Mouse (Mus musculus): Measurements from ENCODE around the gene Igfn1. TPM values are rescaled to one million over a fixed set of nuclear protein-coding genes. Genes with fewer than 3 reads are reported as not detected.

Igfn1 gene
- polyA plus RNA-seq, 1 experiment, result 7.1 TPM

DNA sequence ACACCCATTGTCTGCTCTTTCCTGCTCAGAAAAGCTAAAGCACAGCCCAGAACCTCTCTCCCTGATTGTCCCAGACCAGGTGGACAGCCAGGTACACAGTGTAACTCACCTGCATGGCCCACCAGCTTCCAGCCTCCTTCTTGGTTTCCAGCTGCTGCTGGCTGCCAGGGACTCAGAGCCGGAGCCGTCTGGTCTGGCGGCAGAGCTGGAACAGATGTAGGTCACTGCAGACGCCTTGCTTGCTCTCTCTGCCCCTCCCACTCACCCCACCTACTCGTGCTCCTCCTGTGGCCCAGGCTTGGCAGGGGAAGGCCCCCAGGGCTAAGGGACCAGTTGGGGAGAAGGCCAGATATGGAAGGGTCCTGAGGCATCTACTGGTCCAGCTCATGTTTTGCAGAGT lies 22.0 kb downstream of the Igfn1 start:
- TF ChIP-seq POLR2A (IDR thresholded peaks at IDR 0.05; ENCODE audit: insufficient read length, low read depth) (no peak), SRF (IDR thresholded peaks at IDR 0.05; ENCODE audit: control insufficient read depth, insufficient read length, low read depth) (no peak), E2F4 (IDR thresholded peaks at IDR 0.05; ENCODE audit: insufficient read depth) (no peak), REST (IDR thresholded peaks at IDR 0.05; ENCODE audit: insufficient read depth, insufficient read length) (no peak), TCF12 (IDR thresholded peaks at IDR 0.05; ENCODE audit: insufficient read depth, poor library complexity, severe bottlenecking) (no peak), CEBPB (IDR thresholded peaks at IDR 0.05; ENCODE audit: insufficient read depth, poor library complexity, severe bottlenecking) (no peak), TCF3 (IDR thresholded peaks at IDR 0.05; ENCODE audit: insufficient read length, low read depth) (no peak), MYOD1 (IDR thresholded peaks at IDR 0.05; ENCODE audit: control insufficient read depth in 1 of 3, insufficient read length in 2 of 3, low read depth in 2 of 3) (no peak), USF1 (IDR thresholded peaks at IDR 0.05; ENCODE audit: low read depth) (no peak), POLR2AphosphoS2 (IDR thresholded peaks at IDR 0.05; ENCODE audit: insufficient read length, low read depth) (no peak), MYOG (IDR thresholded peaks at IDR 0.05; ENCODE audit: control insufficient read depth in 1 of 3, insufficient read depth in 1 of 3, insufficient read length in 2 of 3, low read depth in 2 of 3) (no peak), MAX (IDR thresholded peaks at IDR 0.05; ENCODE audit: low read depth) (no peak)
- H3K36me3 ChIP-seq (ENCODE audit: control insufficient read depth, insufficient read depth), result no peaks in the 10 kb centered on the region
- H3ac ChIP-seq (ENCODE audit: control insufficient read depth, insufficient read length), result no peak overlapping the region
- no peaks in the 10 kb centered on the region for H3K79me2 ChIP-seq (ENCODE audit: control insufficient read depth, insufficient read depth)
- no peak overlapping the region for H3K4me2 ChIP-seq (ENCODE audit: low read depth)
- H3K4me3 ChIP-seq, result no peak overlapping the region
- peaks cover 12% of the 10 kb centered on the region for H3K27me3 ChIP-seq (ENCODE audit: control insufficient read depth, insufficient read depth, insufficient read length)

DNA sequence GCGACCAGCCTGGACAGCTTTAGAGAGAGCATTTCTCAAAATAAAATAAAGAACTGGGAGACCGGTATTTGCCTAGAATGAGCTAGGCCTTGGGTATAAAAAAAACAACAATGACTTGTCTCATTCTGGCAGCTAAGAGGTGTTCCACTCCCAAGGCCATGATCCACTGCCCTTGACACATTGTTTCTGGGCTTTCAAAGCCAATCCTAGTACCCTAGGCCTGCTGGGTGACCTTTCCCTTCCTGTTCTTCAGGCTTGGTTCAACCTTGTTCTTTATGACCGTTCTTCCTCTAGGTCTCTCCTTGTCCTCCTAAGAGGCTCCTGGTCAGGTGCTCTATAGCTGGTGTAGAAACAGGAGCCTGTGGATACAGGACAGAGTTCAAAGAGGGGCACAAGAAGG lies 33.6 kb downstream of the Igfn1 start:
- H3K4me3 ChIP-seq, result no peak overlapping the region
- H3ac ChIP-seq (ENCODE audit: control insufficient read depth, insufficient read length), result no peak overlapping the region
- no peaks in the 10 kb centered on the region for H3K36me3 ChIP-seq (ENCODE audit: control insufficient read depth, insufficient read depth)
- no peak overlapping the region for H3K4me2 ChIP-seq (ENCODE audit: low read depth)
- peaks cover 9% of the 10 kb centered on the region for H3K27me3 ChIP-seq (ENCODE audit: control insufficient read depth, insufficient read depth, insufficient read length)
- no peaks in the 10 kb centered on the region for H3K79me2 ChIP-seq (ENCODE audit: control insufficient read depth, insufficient read depth)
- TF ChIP-seq SRF (IDR thresholded peaks at IDR 0.05; ENCODE audit: control insufficient read depth, insufficient read length, low read depth) (no peak), REST (IDR thresholded peaks at IDR 0.05; ENCODE audit: insufficient read depth, insufficient read length) (no peak), E2F4 (IDR thresholded peaks at IDR 0.05; ENCODE audit: insufficient read depth) (no peak), MYOG (IDR thresholded peaks at IDR 0.05; ENCODE audit: control insufficient read depth in 1 of 3, insufficient read depth in 1 of 3, insufficient read length in 2 of 3, low read depth in 2 of 3) (no peak), USF1 (IDR thresholded peaks at IDR 0.05; ENCODE audit: low read depth) (no peak), POLR2AphosphoS2 (IDR thresholded peaks at IDR 0.05; ENCODE audit: insufficient read length, low read depth) (no peak), CEBPB (IDR thresholded peaks at IDR 0.05; ENCODE audit: insufficient read depth, poor library complexity, severe bottlenecking) (no peak), TCF3 (IDR thresholded peaks at IDR 0.05; ENCODE audit: insufficient read length, low read depth) (no peak), TCF12 (IDR thresholded peaks at IDR 0.05; ENCODE audit: insufficient read depth, poor library complexity, severe bottlenecking) (no peak), MYOD1 (IDR thresholded peaks at IDR 0.05; ENCODE audit: control insufficient read depth in 1 of 3, insufficient read length in 2 of 3, low read depth in 2 of 3) (no peak)

DNA sequence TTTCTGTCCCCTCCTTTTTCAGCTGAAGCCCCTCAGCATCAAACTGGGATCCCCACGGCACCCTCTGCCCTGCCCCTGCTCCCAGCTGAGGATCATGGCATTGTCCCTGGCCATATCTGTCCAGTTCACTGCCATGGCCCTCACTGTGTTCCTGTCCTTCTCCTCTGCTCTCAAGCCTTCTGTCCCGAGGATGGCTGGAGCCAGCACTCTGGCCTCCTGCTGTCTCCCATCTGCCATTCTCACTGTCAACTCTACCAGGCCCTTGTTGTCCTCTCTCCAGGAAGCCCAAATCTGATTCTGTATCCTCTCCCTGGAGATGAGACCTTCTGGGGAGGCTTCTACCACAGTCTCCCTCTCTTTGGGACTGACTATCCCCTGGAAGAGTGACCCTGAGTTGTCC lies 35.7 kb downstream of the Igfn1 start:
- Histone ChIP-seq H3K27me3 (ENCODE audit: control insufficient read depth, insufficient read depth, insufficient read length) (peaks cover 2% of the 10 kb centered on the region), H3K36me3 (ENCODE audit: control insufficient read depth, insufficient read depth) (no peaks in the 10 kb centered on the region), H3K4me2 (ENCODE audit: low read depth) (no peak overlapping the region), H3K79me2 (ENCODE audit: control insufficient read depth, insufficient read depth) (no peaks in the 10 kb centered on the region), H3K4me3 (no peak overlapping the region), H3ac (ENCODE audit: control insufficient read depth, insufficient read length) (no peak overlapping the region)
- no peak for TF ChIP-seq TCF12 (IDR thresholded peaks at IDR 0.05; ENCODE audit: insufficient read depth, poor library complexity, severe bottlenecking)
- TF ChIP-seq MYOG (IDR thresholded peaks at IDR 0.05; ENCODE audit: control insufficient read depth in 1 of 3, insufficient read depth in 1 of 3, insufficient read length in 2 of 3, low read depth in 2 of 3), result no peak
- no peak for TF ChIP-seq CEBPB (IDR thresholded peaks at IDR 0.05; ENCODE audit: insufficient read depth, poor library complexity, severe bottlenecking)
- TF ChIP-seq POLR2AphosphoS2 (IDR thresholded peaks at IDR 0.05; ENCODE audit: insufficient read length, low read depth), result no peak
- no peak for TF ChIP-seq SRF (IDR thresholded peaks at IDR 0.05; ENCODE audit: control insufficient read depth, insufficient read length, low read depth)
- TF ChIP-seq E2F4 (IDR thresholded peaks at IDR 0.05; ENCODE audit: insufficient read depth), result no peak

- H3K36me3 ChIP-seq (ENCODE audit: control insufficient read depth, insufficient read depth), result no peaks in the 10 kb centered on the region
- H3K4me2 ChIP-seq (ENCODE audit: low read depth), result no peak overlapping the region
- H3ac ChIP-seq (ENCODE audit: control insufficient read depth, insufficient read length), result no peak overlapping the region
- no peak overlapping the region for H3K4me3 ChIP-seq
- TF ChIP-seq POLR2A (IDR thresholded peaks at IDR 0.05; ENCODE audit: insufficient read length, low read depth), result no peak
- no peak for TF ChIP-seq TCF3 (IDR thresholded peaks at IDR 0.05; ENCODE audit: insufficient read length, low read depth)
- no peak for TF ChIP-seq REST (IDR thresholded peaks at IDR 0.05; ENCODE audit: insufficient read depth, insufficient read length)
- no peak for TF ChIP-seq E2F4 (IDR thresholded peaks at IDR 0.05; ENCODE audit: insufficient read depth)
- no peak for TF ChIP-seq MYOG (IDR thresholded peaks at IDR 0.05; ENCODE audit: control insufficient read depth in 1 of 3, insufficient read depth in 1 of 3, insufficient read length in 2 of 3, low read depth in 2 of 3)
- TF ChIP-seq MYOD1 (IDR thresholded peaks at IDR 0.05; ENCODE audit: control insufficient read depth in 1 of 3, insufficient read length in 2 of 3, low read depth in 2 of 3), result no peak
- TF ChIP-seq CEBPB (IDR thresholded peaks at IDR 0.05; ENCODE audit: insufficient read depth, poor library complexity, severe bottlenecking), result no peak
- peaks cover 10% of the 10 kb centered on the region for H3K27me3 ChIP-seq (ENCODE audit: control insufficient read depth, insufficient read depth, insufficient read length)
- H3K79me2 ChIP-seq (ENCODE audit: control insufficient read depth, insufficient read depth), result no peaks in the 10 kb centered on the region
Observed at GRCm38 (mm10) chr1:135967739-135968138, 38.4 kb downstream of the Igfn1 start.

DNA sequence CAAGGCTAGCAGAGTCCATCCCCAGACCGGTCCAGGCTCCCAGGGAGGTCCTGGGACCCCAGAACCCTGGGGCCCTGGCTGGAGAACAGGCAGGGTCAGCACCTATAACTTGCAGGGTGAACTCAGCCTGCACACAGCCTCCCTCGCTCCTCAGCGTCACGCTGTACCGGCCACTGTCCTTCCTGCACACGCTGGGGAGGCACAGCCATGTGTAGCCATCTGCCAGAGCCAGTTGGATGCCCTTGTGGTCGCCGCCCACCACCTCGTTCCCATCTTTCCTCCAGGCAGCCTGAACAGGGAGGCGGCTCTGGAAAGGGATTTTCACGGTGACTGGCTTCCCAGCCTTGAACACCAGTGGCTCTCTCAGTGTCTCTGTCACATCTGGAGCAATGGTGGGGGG lies 41.6 kb downstream of the Igfn1 start:
- Histone ChIP-seq H3K79me2 (ENCODE audit: control insufficient read depth, insufficient read depth) (no peaks in the 10 kb centered on the region), H3K36me3 (ENCODE audit: control insufficient read depth, insufficient read depth) (no peaks in the 10 kb centered on the region), H3K4me2 (ENCODE audit: low read depth) (no peak overlapping the region), H3K27me3 (ENCODE audit: control insufficient read depth, insufficient read depth, insufficient read length) (peaks cover 25% of the 10 kb centered on the region), H3K4me3 (no peak overlapping the region), H3ac (ENCODE audit: control insufficient read depth, insufficient read length) (no peak overlapping the region)
- TF ChIP-seq MYOD1 (IDR thresholded peaks at IDR 0.05; ENCODE audit: control insufficient read depth in 1 of 3, insufficient read length in 2 of 3, low read depth in 2 of 3), result peak in 1 of 3 experiments; percentile 51
- TF ChIP-seq REST (IDR thresholded peaks at IDR 0.05; ENCODE audit: insufficient read depth, insufficient read length), result no peak
- no peak for TF ChIP-seq MAX (IDR thresholded peaks at IDR 0.05; ENCODE audit: low read depth)
- TF ChIP-seq MYOG (IDR thresholded peaks at IDR 0.05; ENCODE audit: control insufficient read depth in 1 of 3, insufficient read depth in 1 of 3, insufficient read length in 2 of 3, low read depth in 2 of 3), result peak in 1 of 3 experiments; percentile 9
- no peak for TF ChIP-seq TCF12 (IDR thresholded peaks at IDR 0.05; ENCODE audit: insufficient read depth, poor library complexity, severe bottlenecking)
- TF ChIP-seq E2F4 (IDR thresholded peaks at IDR 0.05; ENCODE audit: insufficient read depth), result no peak
